11 mouse cellular contexts compared by ENCODE assay signal in genomic region chr2:84518767-84519166, GRCm38 (mm10). TPM values are rescaled to one million over a fixed set of nuclear protein-coding genes. Genes with fewer than 3 reads are reported as not detected.
DNase-seq lines count a peak whose midpoint lies in the region; ATAC-seq and TF ChIP-seq lines count a peak whose summit lies in the region.
"Had no signal": no experiment of that assay in that cellular context is flagged by ENCODE, and none has a peak within 500 bp of the region (broad histone marks: within the 10 kb centered on the region; RNA-seq: fewer than 3 reads in every experiment).

No protein-coding gene starts in this region.

- H3K9me3 ChIP-seq in kidney, postnatal 0 days (replicated peaks; ENCODE audit: low read length): no peaks in the 10 kb centered on the region
- no peaks in the 10 kb centered on the region for H3K9me3 ChIP-seq in intestine, postnatal 0 days (ENCODE audit: control insufficient read depth)
- no peaks in the 10 kb centered on the region for H3K9me3 ChIP-seq in midbrain, embryonic 10.5 days (replicated peaks)
- H3K9me3 ChIP-seq: limb, embryonic 15.5 days had no signal

- H3K4me1 ChIP-seq in kidney, postnatal 0 days (replicated peaks; ENCODE audit: insufficient read depth, low read length): no peaks in the 10 kb centered on the region
- no peaks in the 10 kb centered on the region for H3K4me1 ChIP-seq in intestine, postnatal 0 days (replicated peaks; ENCODE audit: control insufficient read depth, insufficient read depth, low read length)
- H3K4me1 ChIP-seq in midbrain, embryonic 10.5 days: peaks cover 10% of the 10 kb centered on the region

- DNase-seq in kidney, postnatal 0 days (ENCODE audit: low spot score): peak; percentile 9
- DNase-seq in kidney, postnatal 14 days: no peak
- DNase-seq in NIH3T3 (ENCODE audit: low read depth): peak; percentile 29
- DNase-seq in fibroblast of lung, adult 2 months (ENCODE audit: low read depth): peak; percentile 31
- DNase-seq in right cerebral cortex, adult 2 months (ENCODE audit: low spot score in 2 of 2): no peak
- DNase-seq in urinary bladder, postnatal 14 days (ENCODE audit: low spot score): no peak
- no peak for DNase-seq in midbrain, embryonic 10.5 days (ENCODE audit: low spot score)
- DNase-seq: cerebellum, postnatal 36 days had no signal

- no peaks in the 10 kb centered on the region for H3K36me3 ChIP-seq in kidney, postnatal 0 days (ENCODE audit: insufficient read depth, low read length)
- no peaks in the 10 kb centered on the region for H3K36me3 ChIP-seq in intestine, postnatal 0 days (ENCODE audit: control insufficient read depth, insufficient read depth)
- H3K36me3 ChIP-seq in midbrain, embryonic 10.5 days: no peaks in the 10 kb centered on the region
- H3K36me3 ChIP-seq: limb, embryonic 15.5 days had no signal

- no peak for TF ChIP-seq CTCF in kidney, postnatal 0 days (IDR thresholded peaks at IDR 0.05; ENCODE audit: low read depth)
- TF ChIP-seq CTCF in intestine, postnatal 0 days (IDR thresholded peaks at IDR 0.05; ENCODE audit: low read depth): no peak

- H3K4me3 ChIP-seq in kidney, postnatal 0 days (replicated peaks; ENCODE audit: low read depth, low read length): no peak overlapping the region
- H3K4me3 ChIP-seq in intestine, postnatal 0 days (ENCODE audit: low read depth, low read length): no peak overlapping the region
- H3K4me3 ChIP-seq in midbrain, embryonic 10.5 days: no peak overlapping the region
- H3K4me3 ChIP-seq: limb, embryonic 15.5 days had no signal

- no peaks in the 10 kb centered on the region for H3K27me3 ChIP-seq in kidney, postnatal 0 days (ENCODE audit: insufficient read depth, low read length)
- no peaks in the 10 kb centered on the region for H3K27me3 ChIP-seq in intestine, postnatal 0 days (replicated peaks; ENCODE audit: control insufficient read depth, insufficient read depth, low read length)
- H3K27me3 ChIP-seq in midbrain, embryonic 10.5 days (ENCODE audit: low read depth, poor library complexity, severe bottlenecking): no peaks in the 10 kb centered on the region
- H3K27me3 ChIP-seq: limb, embryonic 15.5 days had no signal

- H3K9ac ChIP-seq in kidney, postnatal 0 days (ENCODE audit: low read depth, low read length): no peak overlapping the region
- peak overlapping the region; percentile 35; the same call in 1 of the 2 replicates for H3K9ac ChIP-seq in intestine, postnatal 0 days (ENCODE audit: low read depth, low read length)
- H3K9ac ChIP-seq: limb, embryonic 15.5 days had no signal

- no peak overlapping the region for H3K4me2 ChIP-seq in kidney, postnatal 0 days (ENCODE audit: low read length)
- H3K4me2 ChIP-seq in intestine, postnatal 0 days (replicated peaks; ENCODE audit: low read depth): peak overlapping the region; percentile 54
- H3K4me2 ChIP-seq: limb, embryonic 15.5 days had no signal

- WGBS in kidney, postnatal 0 days: 71% methylated on average over 5 of the region's 5 CpGs
- 36% methylated on average over 5 of the region's 5 CpGs for WGBS in intestine, postnatal 0 days
- WGBS in midbrain, embryonic 10.5 days: 71% methylated on average over 5 of the region's 5 CpGs

- no peak for ATAC-seq in kidney, postnatal 0 days (replicated peaks; ENCODE audit: low FRiP score, low read depth)
- no peak for ATAC-seq in intestine, postnatal 0 days
- ATAC-seq: CD4-positive, CD25-positive, alpha-beta regulatory T cell, adult 4 months had no signal

- peak overlapping the region; percentile 52; the same call in 1 of the 2 replicates for H3K27ac ChIP-seq in kidney, postnatal 0 days
- H3K27ac ChIP-seq in intestine, postnatal 0 days (ENCODE audit: low read depth, low read length): peak overlapping the region; percentile 83
- no peak overlapping the region for H3K27ac ChIP-seq in midbrain, embryonic 10.5 days (replicated peaks)
- H3K27ac ChIP-seq: limb, embryonic 15.5 days had no signal

RNA-seq across cellular contexts. Expression of gene Tfpi, which starts 42.2 kb away (rescaled TPM):
- 29.5 and 34.7 TPM in 2 replicates for polyA plus RNA-seq in kidney, postnatal 0 days (2015; fragmentation: Nextera tagmentation; extraction: Ambion mirVana)
- 31.3 and 33.4 TPM in 2 replicates for polyA plus RNA-seq in intestine, postnatal 0 days (2015; fragmentation: Nextera tagmentation; extraction: Ambion mirVana)
- 16.5 and 17.2 TPM in 2 replicates for polyA plus RNA-seq in midbrain, embryonic 10.5 days (2016; fragmentation: Nextera tagmentation; extraction: Ambion mirVana)

Comparison
In these comparisons a context has a peak if more than half of its experiments do, and no peak if none do; other contexts are left out.
1. DNase-seq: peak in kidney, postnatal 0 days (single experiment), NIH3T3 (single experiment) and fibroblast of lung, adult 2 months (single experiment); none in kidney, postnatal 14 days (single experiment), right cerebral cortex, adult 2 months (0 of 2), urinary bladder, postnatal 14 days (single experiment) and midbrain, embryonic 10.5 days (single experiment).